Mouse (Mus musculus): ENCODE results near the gene Zfp383.
A peak's percentile ranks its signal among the peaks of the same experiment; 100 is the strongest.
"Not testable (repeated sequence)": the region's sequence is repeated elsewhere in the genome, so short reads cannot be mapped to it uniquely, and the experiment has no call there.

Gene Zfp383

DNA sequence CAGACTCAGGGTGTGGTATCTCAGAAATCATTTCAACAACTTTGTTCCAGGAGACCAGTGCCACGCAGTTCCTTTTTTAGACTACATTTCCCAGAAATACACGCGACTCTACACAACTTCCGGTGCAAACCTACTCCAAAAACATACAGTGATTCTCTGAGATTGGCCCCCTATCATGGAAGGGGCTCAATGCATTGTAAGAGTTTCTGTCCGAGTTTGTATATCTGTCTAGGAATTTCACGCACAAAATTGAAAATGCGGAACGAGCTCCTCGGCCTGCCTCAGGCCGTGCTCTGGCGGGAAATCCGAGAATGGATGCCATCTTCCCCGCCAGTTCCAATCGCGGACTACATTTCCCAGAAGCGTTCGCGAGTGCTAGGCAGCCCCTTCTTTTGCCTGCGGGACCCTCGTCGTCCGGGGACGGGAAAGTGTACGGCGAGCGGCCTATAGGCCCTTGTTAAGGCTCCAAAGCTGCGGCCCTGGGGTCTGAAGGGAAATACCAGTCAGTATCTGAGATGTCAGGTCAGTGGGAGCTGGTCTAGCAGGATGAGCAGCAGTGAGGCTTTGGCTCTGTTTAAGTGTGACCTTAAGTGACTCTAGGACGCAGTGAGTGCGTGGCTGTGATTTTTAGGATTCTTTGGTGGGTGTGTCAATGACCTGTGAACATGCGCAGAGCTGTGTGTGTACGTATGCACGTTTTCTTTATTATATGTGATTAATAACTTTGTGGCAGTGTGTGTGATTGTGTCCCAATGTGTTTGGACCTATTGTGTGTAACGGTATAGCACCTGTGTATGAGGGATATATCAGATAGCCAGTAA lies at the start of gene Zfp383:
TSS of gene Zfp383 (plus strand) at position 94 of the 821 bp plus-strand sequence.
- DNase-seq = peak; percentile 73

- DNase-seq = peak; percentile 93
Measured at GRCm38 (mm10) chr7:29859532-29860517, 48.2 kb upstream of the Zfp383 start, which contains the start of gene Zfp420. Zfp420 (plus strand) TSS chr7:29859979.

GRCm38 (mm10) chr7:29861660-29862059 lies 46.4 kb upstream of the Zfp383 start:
- no peak for DNase-seq

- no peak for DNase-seq
Measured at GRCm38 (mm10) chr7:29874256-29874655, 33.8 kb upstream of the Zfp383 start.

DNA sequence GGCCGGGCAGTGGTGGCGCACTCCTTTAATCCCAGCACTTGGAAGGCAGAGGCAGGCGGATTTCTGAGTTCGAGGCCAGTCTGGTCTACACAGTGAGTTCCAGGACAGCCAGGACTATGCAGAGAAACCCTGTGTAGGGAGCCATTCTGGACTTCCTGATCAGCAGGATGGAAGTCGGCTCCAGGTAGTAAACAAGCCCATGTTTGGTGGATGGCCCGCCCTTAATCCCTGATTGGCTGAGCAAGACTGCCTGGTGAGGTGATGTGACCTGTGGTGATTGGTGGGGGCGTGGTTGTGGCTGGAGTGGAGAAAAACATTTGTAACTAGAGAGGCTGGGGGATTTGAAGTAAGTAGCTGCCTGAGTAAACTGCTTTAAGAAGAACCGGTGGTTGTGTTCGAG lies 30.5 kb upstream of the Zfp383 start:
- DNase-seq = not testable (repeated sequence)

- DNase-seq = no peak
Measured at GRCm38 (mm10) chr7:29880056-29880455, 28.0 kb upstream of the Zfp383 start.

DNA sequence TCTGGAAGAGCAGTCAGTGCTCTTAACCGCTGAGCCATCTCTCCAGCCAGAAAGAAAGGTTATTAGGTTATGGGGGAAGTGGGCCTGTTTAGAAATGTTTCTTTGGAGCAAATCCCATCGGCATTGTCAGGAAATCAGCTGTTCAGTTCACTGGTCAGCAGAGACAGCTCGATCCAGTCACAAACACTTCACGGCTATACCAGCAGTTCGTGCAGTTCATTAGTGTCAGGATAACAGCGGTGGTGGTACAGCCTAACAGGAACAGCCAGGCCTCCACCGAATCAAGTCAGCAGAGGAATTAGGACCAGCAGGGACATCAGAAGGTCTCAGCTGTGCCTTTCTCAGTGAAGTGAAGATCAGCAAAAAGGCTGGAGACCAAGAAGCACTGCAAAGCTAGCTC lies 27.1 kb upstream of the Zfp383 start:
- no peak for DNase-seq

DNA sequence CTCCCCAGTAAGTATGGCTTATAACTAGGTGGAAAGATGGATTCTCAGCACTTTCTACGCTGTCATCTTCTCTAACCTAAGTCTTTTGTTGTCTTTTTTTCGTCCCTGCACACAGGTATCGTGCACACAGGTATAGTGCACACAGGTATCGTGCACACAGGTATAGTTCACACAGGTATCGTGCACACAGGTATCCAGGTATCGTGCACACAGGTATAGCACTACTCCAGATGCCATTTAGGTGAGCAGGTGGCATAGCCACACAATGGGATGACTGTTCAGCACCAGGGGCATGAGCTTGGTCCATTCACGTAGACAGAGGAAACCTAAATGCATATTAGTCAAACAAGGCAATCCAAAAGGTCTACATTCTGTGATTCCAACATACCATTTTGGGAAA lies 17.5 kb upstream of the Zfp383 start:
- DNase-seq = no peak

DNA sequence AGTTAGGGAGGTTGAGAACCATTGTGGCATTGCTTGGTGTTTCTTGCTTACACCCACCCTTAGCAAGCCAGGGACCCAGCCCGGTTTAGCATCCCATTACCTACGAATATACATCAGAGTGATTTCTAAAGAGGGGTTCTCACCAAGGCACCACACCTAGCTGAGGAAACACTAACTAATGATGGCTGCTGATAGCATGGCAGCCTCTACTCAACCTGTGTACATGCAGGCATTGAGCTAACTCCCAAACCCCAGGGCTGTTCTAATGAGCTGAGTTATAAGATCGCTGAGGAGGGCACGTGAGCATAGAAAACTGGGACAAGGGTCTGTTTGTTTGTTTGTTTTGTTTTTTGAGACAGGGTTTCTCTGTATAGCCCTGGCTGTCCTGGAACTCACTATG lies 15.3 kb upstream of the Zfp383 start:
- no peak for DNase-seq

GRCm38 (mm10) chr7:29898351-29898750 lies 9.7 kb upstream of the Zfp383 start:
- no peak for DNase-seq

DNA sequence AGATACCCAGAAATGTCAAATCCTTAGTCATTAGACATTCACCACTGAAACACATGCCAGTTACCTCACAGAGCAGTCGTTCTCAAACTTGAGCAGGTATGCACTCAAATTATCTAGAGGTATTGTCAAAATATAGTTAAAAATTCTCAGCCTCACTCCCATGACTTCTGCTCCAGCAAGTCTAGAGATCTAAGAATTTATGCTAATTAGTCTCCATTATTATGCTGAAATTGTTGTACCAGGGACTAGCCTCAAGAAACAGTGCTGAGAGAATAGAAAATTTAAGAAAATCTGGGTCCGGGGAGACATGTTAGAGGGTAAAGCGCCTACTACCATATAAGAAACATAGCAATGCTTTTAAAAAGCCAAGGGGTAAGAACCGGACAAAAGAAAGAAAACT lies 3.9 kb upstream of the Zfp383 start:
- DNase-seq = no peak

- DNase-seq = peak; percentile 85
Measured at GRCm38 (mm10) chr7:29905966-29906681, 1.9 kb upstream of the Zfp383 start, which contains the start of gene Zfp27. Zfp27 (minus strand) TSS chr7:29906572.

DNA sequence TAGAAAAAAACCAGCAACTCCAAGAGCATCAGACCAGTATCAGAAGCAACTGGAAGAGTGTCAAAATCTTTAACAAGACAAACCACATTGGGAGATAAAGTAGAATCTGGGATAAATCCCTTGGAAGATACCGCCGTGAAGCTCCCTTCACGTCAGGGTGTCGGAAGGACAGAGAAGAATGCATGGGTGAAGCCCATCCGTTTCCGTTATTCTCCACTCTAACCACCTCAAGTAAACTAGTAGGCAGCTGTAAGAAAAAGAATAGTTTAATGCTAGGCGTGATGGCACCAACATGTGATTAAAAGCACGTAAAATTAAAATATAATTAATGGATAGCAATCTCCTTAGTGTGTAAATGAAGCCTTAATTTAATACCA lies 1.4 kb upstream of the Zfp383 start:
- no peak for DNase-seq

GRCm38 (mm10) chr7:29907206-29907605 lies 817 bp upstream of the Zfp383 start:
- DNase-seq = no peak

GRCm38 (mm10) chr7:29910252-29910651 lies 2.2 kb downstream of the Zfp383 start:
- no peak for DNase-seq

DNA sequence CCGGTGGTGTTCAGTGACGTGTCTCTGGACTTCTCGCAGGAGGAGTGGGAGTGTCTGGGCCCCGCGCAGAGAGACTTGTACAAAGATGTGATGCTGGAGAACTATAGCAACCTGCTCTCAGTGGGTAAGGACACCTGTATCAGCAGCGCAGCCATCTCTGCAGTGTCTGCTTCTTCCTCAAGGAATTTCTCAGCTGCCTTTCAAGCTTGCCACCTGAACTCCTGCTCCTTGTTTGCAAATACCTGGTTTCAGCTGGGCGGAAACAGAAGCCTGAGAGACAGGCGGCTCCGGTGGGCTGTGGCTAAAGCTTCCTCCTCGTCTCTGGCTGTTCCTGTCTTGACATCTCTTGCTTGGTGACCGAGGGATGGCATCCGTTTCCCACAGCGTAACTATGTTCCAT lies 4.1 kb downstream of the Zfp383 start:
- no peak for DNase-seq

GRCm38 (mm10) chr7:29917371-29918061 lies 9.5 kb downstream of the Zfp383 start:
- no peak for DNase-seq

- DNase-seq = no peak
Measured at GRCm38 (mm10) chr7:29918062-29918453, 10.0 kb downstream of the Zfp383 start.

- no peak for DNase-seq
Measured at GRCm38 (mm10) chr7:29921439-29922093, 13.5 kb downstream of the Zfp383 start.

GRCm38 (mm10) chr7:29922780-29923179 lies 14.8 kb downstream of the Zfp383 start:
- DNase-seq = no peak

DNA sequence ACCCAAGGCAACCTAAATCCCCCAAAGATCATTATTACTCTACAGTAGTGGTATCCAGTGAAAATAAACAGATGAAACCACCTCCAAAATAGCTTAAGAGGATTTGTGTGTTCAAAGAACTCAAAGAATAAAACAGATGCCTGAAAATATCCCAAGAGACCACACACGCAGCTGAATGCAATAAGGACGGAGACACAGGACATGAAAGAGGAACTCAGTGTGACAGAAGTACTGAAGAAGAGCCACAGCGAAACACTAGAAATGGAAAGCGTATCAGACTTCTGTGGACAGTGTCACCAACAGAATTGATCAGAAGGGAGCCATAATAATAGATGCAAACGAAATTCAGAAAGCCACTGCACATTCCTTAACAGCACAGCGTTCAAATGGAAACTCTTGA lies 30.8 kb downstream of the Zfp383 start:
- DNase-seq = no peak

GRCm38 (mm10) chr7:29941027-29941426 lies 33.0 kb downstream of the Zfp383 start:
- no peak for DNase-seq
